Mouse (Mus musculus) mouse trophoblast stem cell (cell line): ENCODE results near the gene Gpc3.

Experiments used
- in situ Hi-C, 2 experiments: fragments of 300-500 bp; cut with MseI, MboI; formaldehyde crosslinking; loops; 2 replicates in 1 of 2; 3 replicates in 1 of 2; pipeline ENCODE4 v1.15.1; 2025

The Gpc3 gene

DNA sequence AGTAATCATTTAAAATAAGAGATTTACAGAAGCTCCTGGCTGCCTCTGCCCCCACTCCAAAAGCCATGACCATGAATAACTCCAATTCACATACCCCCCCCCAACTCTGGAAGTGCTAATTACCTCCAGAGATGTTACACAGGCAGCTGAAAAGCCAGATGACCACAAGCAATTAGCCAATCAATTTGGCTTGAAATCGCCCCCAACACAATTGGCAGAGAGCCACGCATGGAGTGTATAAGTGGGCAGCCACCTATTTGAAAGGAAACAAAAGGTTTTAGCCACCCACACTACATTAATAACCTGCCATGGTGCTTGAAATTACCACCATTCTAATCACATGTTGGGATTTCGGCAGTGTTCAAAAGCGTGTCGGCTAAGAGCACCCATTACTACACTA is 55.2 kb downstream of the Gpc3 start:
- in situ Hi-C loops, result no loop called here

- in situ Hi-C loops, result no loop called here
These were observed 56.3 kb downstream of the Gpc3 start for GRCm38 (mm10) chrX:52557489-52557888.

- in situ Hi-C loops, result no loop called here
These were observed 62.5 kb downstream of the Gpc3 start for GRCm38 (mm10) chrX:52551296-52551695.

DNA sequence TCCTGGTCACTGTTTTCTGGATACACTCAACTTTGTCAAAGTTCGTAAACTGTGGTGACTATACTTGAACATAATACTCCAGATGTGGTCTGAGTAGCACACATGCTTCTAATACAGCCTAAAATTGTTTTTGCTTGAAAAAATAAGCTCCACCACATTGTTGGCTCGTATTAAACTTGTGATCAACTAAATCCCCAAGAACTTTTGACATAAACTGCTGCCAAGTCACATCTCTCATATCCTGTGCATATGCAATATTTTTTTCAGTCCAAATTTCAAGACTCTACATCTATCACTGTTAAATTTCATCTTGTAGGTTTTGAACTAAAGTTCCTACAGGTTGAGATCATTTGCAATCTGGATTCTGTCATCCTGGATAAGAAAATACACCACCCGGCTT is 69.1 kb downstream of the Gpc3 start:
- in situ Hi-C loops, result no loop called here

- in situ Hi-C loops, result no loop called here
These were observed 76.5 kb downstream of the Gpc3 start for GRCm38 (mm10) chrX:52537282-52537681.

DNA sequence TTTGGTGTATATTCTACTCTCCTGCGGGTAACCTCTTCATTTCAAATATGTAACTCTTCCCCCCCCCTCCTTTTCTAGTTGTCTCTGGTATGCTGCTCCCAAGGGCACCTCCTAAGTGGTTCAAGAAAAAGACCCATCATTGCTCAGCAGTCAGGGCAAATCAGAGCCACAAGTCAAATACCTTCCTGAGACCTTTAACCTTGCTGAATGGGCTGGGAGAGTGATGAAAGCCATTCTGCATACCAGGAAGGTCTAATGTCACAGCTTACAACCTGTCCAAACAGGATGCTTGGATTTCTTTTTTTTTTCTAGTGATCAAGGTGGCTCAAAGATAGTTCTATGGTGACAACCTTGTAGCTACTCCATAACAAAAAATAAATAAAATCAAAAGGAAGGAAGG is 80.0 kb downstream of the Gpc3 start:
- in situ Hi-C loops, result no loop called here

GRCm38 (mm10) chrX:52533098-52533497 is 80.7 kb downstream of the Gpc3 start:
- in situ Hi-C loops, result no loop called here

GRCm38 (mm10) chrX:52532124-52532523 is 81.6 kb downstream of the Gpc3 start:
- in situ Hi-C loops, result no loop called here

- in situ Hi-C loops, result no loop called here
These were observed 87.7 kb downstream of the Gpc3 start for GRCm38 (mm10) chrX:52526086-52526485.

DNA sequence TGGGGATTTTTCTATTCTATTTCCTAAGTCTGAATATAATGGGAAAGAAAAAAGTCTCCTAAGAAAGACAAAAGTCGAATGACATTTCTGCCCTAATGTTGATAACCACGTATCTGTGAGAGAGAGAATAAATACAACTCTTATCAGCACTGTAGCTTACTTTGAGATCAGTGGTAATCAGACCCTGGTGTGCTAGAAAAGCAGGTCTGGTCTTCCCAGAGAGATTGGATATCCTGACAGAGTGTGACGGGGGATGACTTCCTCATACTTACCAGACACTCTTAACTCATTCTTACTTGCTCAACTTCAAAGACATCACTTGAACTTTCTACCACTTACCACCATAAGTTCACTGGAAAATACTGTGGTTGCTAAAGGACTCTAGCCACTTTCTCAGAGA is 88.6 kb downstream of the Gpc3 start:
- in situ Hi-C loops, result no loop called here

DNA sequence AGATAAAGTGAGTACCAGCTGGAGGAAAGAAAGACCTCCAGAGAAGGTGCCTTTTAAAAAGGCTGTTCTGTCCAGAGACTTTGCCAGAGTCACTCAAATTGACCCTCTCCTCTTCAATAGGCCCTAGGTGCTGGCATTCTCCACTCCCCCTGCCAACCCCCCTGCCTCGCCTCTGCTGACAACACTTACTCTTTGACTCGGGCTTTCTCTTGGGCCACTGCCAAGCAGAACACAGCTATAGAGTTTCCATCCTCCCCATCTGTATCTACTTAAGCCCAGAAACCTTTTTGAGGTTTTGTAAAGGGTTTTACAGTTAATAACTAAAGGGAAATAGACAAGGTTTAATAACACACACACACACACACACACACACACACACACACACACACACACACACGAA is 99.2 kb downstream of the Gpc3 start:
- in situ Hi-C loops, result no loop called here

DNA sequence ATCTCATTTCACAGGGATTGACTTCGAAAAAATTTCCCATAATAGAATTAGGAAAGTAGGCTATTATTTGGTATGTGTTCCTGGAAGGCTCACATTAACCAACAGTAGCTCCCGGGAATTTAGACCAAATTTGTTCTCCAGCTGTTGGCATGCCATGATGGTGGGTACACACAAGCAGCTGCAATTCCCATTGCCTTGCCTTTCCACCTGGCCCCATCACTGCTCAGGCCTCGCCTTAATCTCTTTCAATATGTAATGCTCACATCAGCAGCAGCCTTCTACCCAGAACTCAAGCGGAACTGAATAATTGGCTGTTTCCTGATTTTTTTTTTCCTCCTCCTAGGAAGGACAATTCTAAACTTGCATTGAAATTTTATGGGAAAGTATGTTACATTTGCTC is 102.6 kb downstream of the Gpc3 start:
- in situ Hi-C loops, result no loop called here

- in situ Hi-C loops, result no loop called here
These were observed 109.9 kb downstream of the Gpc3 start for GRCm38 (mm10) chrX:52503857-52504256.

GRCm38 (mm10) chrX:52489461-52489860 is 124.3 kb downstream of the Gpc3 start:
- in situ Hi-C loops, result no loop called here

DNA sequence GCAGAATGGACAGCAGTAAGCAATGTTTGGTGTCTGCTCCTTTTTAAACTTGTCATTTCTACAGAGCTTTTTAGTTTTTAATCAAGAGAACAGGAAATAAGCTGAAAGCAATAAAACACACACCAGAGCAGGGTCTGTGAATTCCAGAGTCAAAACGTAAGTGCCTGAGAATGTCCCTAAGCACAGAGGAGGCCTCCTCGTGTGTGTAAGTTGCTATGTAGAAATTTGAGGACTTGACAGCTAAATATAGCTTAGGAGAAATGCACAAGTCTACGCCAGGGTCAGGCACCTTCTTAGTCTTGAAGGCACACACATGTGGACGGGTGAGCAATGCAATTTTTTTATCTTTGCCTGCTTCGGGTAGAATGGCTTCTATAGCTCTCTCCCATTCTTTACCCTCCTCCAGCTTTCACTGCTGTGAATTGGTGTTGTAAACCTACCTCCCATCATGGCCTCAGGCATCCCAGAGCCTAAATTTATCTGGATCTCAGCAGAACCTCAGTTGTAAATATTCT is 158.6 kb downstream of the Gpc3 start:
- in situ Hi-C loops, result loop anchor here in 1 of 2 experiments (10.0 kb wide), 1 partner anchor 140 kb away; no protein-coding TSS in a partner anchor

DNA sequence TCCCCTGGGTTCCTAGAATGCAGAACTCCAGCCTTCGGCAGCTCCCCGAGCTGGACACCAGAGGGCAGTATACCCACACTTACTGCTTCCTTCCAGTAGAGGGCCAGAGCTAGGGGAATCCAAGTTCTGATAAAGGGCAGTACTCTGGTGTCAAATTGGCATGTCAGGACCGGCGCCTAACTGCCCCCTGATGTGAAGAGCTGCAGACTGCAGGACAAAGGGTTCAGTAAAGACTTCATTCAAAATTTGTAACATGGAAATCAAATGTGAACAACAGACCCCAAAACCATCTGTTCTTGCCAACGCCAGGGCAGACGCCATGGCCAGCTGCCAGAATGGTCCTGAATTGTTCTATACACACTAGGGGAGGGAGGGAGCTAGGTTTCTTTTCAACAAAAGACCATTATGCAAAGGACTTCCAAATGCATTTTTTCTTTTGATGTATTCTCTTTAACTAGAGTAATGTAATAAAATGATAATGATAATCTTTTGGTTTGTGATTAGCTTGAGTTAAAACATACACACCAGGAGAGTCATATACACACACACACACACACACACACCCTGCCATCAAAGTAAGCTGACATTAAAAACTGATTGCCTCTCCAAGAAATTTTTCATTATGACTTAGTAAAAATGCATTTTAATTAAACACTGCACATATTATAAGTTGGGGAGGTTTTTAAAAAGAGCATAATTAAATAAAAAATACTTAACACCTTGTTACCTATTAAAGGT is 160.1 kb downstream of the Gpc3 start:
- in situ Hi-C loops, result loop anchor here in 1 of 2 experiments (10.0 kb wide), 1 partner anchor 141 kb away; no protein-coding TSS in a partner anchor

- in situ Hi-C loops, result no loop called here
These were observed 164.6 kb downstream of the Gpc3 start for GRCm38 (mm10) chrX:52449177-52449576.

DNA sequence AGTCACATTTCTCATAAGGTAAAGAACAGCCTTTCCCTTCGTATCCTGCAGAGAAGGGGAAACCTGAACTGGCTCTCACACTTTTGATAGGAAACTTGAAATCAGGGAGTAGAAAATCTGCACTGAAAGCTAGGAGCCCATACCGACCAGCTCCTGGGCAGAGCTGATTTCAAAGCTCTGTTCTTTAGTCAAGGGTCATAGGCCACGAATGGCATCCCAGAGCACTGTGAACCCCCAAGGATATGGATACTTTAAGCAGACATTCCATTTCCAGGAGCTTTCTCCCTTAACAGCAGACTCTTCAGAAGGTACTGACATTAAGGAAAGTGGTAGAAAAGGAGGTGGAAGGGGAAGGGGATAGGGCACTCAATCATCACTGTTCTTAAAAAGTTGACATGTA is 165.3 kb downstream of the Gpc3 start:
- in situ Hi-C loops, result no loop called here

DNA sequence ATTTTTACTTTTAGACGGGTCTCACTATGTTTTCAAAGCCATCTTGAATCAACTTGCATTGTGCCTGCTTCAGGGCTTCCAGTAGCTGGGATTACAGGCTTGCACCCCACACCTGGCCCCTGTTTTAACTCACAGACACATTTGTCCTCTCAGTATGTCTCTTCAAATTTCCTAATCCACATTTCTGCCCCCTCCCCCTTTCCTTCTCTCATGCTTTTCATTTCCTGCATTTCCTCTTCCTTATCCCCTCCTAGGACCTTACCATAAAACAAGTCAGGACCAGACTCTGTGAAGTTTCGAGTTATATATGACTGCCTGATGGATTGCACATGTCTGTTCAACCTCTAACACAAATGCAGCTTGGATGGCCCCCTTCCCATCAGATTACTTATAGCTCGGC is 167.2 kb downstream of the Gpc3 start:
- in situ Hi-C loops, result no loop called here

DNA sequence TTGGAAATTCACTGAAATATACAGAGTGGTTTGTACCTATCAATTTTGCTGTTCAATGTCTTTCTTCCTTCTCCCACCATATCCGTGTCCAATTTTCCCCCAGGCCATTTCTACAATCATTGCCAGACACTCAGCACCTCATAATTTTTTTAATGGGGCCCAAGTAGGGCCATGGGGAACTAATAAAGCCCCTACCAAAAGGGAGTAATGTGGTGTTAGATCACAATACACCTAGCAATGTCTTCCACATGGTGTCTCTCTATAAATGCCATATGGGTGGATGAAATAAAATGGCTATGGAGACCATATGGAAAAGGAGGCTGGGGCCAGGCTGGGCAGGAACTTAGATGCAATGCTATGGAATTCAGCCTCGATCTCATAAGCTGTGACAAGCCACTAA is 168.8 kb downstream of the Gpc3 start:
- in situ Hi-C loops, result no loop called here

DNA sequence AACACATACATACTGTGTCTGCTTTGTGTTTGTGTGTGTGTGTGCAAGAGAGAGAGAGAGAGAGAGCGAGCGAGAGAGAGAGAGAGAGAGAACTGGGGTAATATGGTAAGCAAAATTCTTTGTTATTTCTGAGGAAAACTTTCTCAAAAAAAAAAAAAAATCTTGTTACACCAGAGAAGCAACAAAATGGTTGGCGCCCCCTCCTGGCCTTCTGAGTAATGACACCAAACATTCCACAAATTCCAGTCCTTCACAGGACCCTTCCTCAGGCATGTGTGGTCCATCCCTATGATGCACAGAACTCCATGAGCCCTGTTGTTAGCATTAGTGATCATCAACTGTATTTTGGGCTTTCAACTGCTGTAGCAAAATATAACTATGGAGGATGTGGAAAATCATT is 172.0 kb downstream of the Gpc3 start:
- in situ Hi-C loops, result no loop called here

GRCm38 (mm10) chrX:52439421-52439820 is 174.3 kb downstream of the Gpc3 start:
- in situ Hi-C loops, result no loop called here

GRCm38 (mm10) chrX:52425605-52426004 is 188.1 kb downstream of the Gpc3 start:
- in situ Hi-C loops, result no loop called here

GRCm38 (mm10) chrX:52419850-52420249 is 193.9 kb downstream of the Gpc3 start:
- in situ Hi-C loops, result no loop called here
